Mouse (Mus musculus) heart, embryonic 15.5 days (tissue): Measurements from ENCODE around the gene Naaladl1. TPM values are rescaled to one million over a fixed set of nuclear protein-coding genes. Genes with fewer than 3 reads are reported as not detected.
"Not testable (repeated sequence)": the region's sequence is repeated elsewhere in the genome, so short reads cannot be mapped to it uniquely, and the experiment has no call there.

Experiments
- ATAC-seq: fragments of 200-750 bp; cut with Nextera tagmentation; replicated peaks from 2 replicates; pipeline ENCODE4 v1.8.0; 2017; ENCODE audit warnings: low read depth, moderate TSS enrichment; ENCODE audit not compliant: insufficient number of reproducible peaks, insufficient read depth, low FRiP score
- H3K27ac ChIP-seq: fragments of 300-500 bp; sonication (generic); 2 replicates; pipeline ENCODE4 v1.5.1; 2015; ENCODE audit warnings: mild to moderate bottlenecking, inconsistent platforms
- H3K27me3 ChIP-seq: fragments of 300-500 bp; sonication (generic); 2 replicates; pipeline ENCODE4 v1.6.1; 2015; ENCODE audit warnings: inconsistent platforms
- H3K36me3 ChIP-seq: fragments of 300-500 bp; sonication (generic); 2 replicates; pipeline ENCODE4 v1.6.1; 2015; ENCODE audit warnings: mild to moderate bottlenecking, inconsistent platforms
- H3K4me1 ChIP-seq: fragments of 300-500 bp; sonication (generic); replicated peaks from 2 replicates; pipeline ENCODE4 v1.6.1; 2015; ENCODE audit warnings: inconsistent platforms
- H3K4me2 ChIP-seq: fragments of 300-500 bp; sonication (generic); 2 replicates; pipeline ENCODE4 v1.6.1; 2015; ENCODE audit warnings: inconsistent platforms, mild to moderate bottlenecking, moderate library complexity
- H3K4me3 ChIP-seq: fragments of 300-500 bp; sonication (generic); 2 replicates; pipeline ENCODE4 v1.5.1; 2015; ENCODE audit warnings: mild to moderate bottlenecking, inconsistent platforms
- H3K9ac ChIP-seq: fragments of 300-500 bp; sonication (generic); 2 replicates; pipeline ENCODE4 v1.6.1; 2015; ENCODE audit warnings: mild to moderate bottlenecking, inconsistent platforms
- H3K9me3 ChIP-seq: fragments of 300-500 bp; sonication (generic); replicated peaks from 2 replicates; pipeline ENCODE4 v1.6.1; 2016; ENCODE audit warnings: inconsistent platforms
- WGBS: fragments of 180-500 bp; shearing (Covaris S2); methylation state at CpG from one replicate; pipeline ENCODE4 v1.1.7; 2015; ENCODE audit warnings: mixed read lengths; 5-methylcytosine and 5-hydroxymethylcytosine counted together
- polyA plus RNA-seq: library from polyadenylated mRNA; unstranded; fragments of >200 nt; fragmentation: Nextera tagmentation; extraction: Ambion mirVana; gene quantifications from 2 replicates; pipeline ENCODE4 v1.2.1, GENCODE M21; 2015

Naaladl1 gene
- polyA plus RNA-seq, 1 experiment from 2014 or later, result 0.21 TPM

GRCm38 (mm10) chr19:6117346-6117985 is 11.9 kb downstream of the Naaladl1 start:
- Histone ChIP-seq H3K9ac (peak overlapping the region; percentile 79), H3K27me3 (no peaks in the 10 kb centered on the region), H3K27ac (peak overlapping the region; percentile 99), H3K4me3 (peak overlapping the region; percentile 71), H3K4me1 (peaks cover 24% of the 10 kb centered on the region), H3K9me3 (no peaks in the 10 kb centered on the region), H3K36me3 (peaks cover 23% of the 10 kb centered on the region), H3K4me2 (peak overlapping the region; percentile 93)
- no peak for ATAC-seq
- 4% methylated on average over 32 of the region's 32 CpGs for WGBS

GRCm38 (mm10) chr19:6117986-6118676 is 12.5 kb downstream of the Naaladl1 start, which contains the start of gene Sac3d1:
Sac3d1 (minus strand) TSS chr19:6118650.
- peaks cover 23% of the 10 kb centered on the region for H3K36me3 ChIP-seq
- peak within 1 kb of the TSS; percentile 79 for H3K9ac ChIP-seq
- WGBS, result under 1% methylated on average over 77 of the region's 77 CpGs
- ATAC-seq, result peak; percentile 84
- H3K4me3 ChIP-seq, result peak within 1 kb of the TSS; percentile 71
- no peaks in the 10 kb centered on the region for H3K9me3 ChIP-seq
- H3K4me2 ChIP-seq, result peak within 1 kb of the TSS; percentile 93
- H3K27ac ChIP-seq, result peak within 1 kb of the TSS; percentile 99
- no peaks in the 10 kb centered on the region for H3K27me3 ChIP-seq
- peaks cover 24% of the 10 kb centered on the region for H3K4me1 ChIP-seq

- no peak for ATAC-seq
- peak overlapping the region; percentile 71 for H3K4me3 ChIP-seq
- whole genome bisulfite sequencing, result 2% methylated on average over 8 of the region's 8 CpGs
These were observed 13.1 kb downstream of the Naaladl1 start for GRCm38 (mm10) chr19:6118677-6119185.

GRCm38 (mm10) chr19:6121761-6122160 is 16.2 kb downstream of the Naaladl1 start:
- Histone ChIP-seq H3K9ac (no peak overlapping the region), H3K4me3 (no peak overlapping the region), H3K4me1 (peaks cover 15% of the 10 kb centered on the region), H3K36me3 (0 out of 2 replicates have a peak, but pooled peaks cover 3% of the 10 kb centered on the region), H3K27ac (no peak overlapping the region), H3K4me2 (no peak overlapping the region), H3K27me3 (no peaks in the 10 kb centered on the region), H3K9me3 (no peaks in the 10 kb centered on the region)
- ATAC-seq, result no peak
- WGBS, result 32% methylated on average over 19 of the region's 19 CpGs

More at GRCm38 (mm10) chr19:6118677-6119185, 13.1 kb downstream of the Naaladl1 start:
- H3K9ac ChIP-seq, result peak overlapping the region; percentile 79
- H3K9me3 ChIP-seq, result no peaks in the 10 kb centered on the region
- peaks cover 24% of the 10 kb centered on the region for H3K4me1 ChIP-seq
- peak overlapping the region; percentile 93 for H3K4me2 ChIP-seq
- peaks cover 23% of the 10 kb centered on the region for H3K36me3 ChIP-seq
- H3K27me3 ChIP-seq, result no peaks in the 10 kb centered on the region
- H3K27ac ChIP-seq, result peak overlapping the region; percentile 99

- 80% methylated on average over 8 of the region's 8 CpGs for WGBS
- H3K27ac ChIP-seq, result no peak overlapping the region
- ATAC-seq, result no peak
- no peak overlapping the region for H3K4me3 ChIP-seq
- H3K36me3 ChIP-seq, result 0 out of 2 replicates have a peak, but pooled peaks cover 3% of the 10 kb centered on the region
- H3K4me2 ChIP-seq, result no peak overlapping the region
- no peaks in the 10 kb centered on the region for H3K27me3 ChIP-seq
- no peaks in the 10 kb centered on the region for H3K9me3 ChIP-seq
- peaks cover 6% of the 10 kb centered on the region for H3K4me1 ChIP-seq
- H3K9ac ChIP-seq, result no peak overlapping the region
These were observed 17.7 kb downstream of the Naaladl1 start for GRCm38 (mm10) chr19:6123330-6123729.

- H3K4me2 ChIP-seq, result no peak overlapping the region
- H3K9ac ChIP-seq, result no peak overlapping the region
- H3K27me3 ChIP-seq, result no peaks in the 10 kb centered on the region
- H3K36me3 ChIP-seq, result 0 out of 2 replicates have a peak, but pooled peaks cover 3% of the 10 kb centered on the region
- no peak overlapping the region for H3K4me3 ChIP-seq
- ATAC-seq, result no peak
- no peak overlapping the region for H3K27ac ChIP-seq
- H3K4me1 ChIP-seq, result 0 out of 2 replicates have a peak, but pooled peaks cover 2% of the 10 kb centered on the region
- no peaks in the 10 kb centered on the region for H3K9me3 ChIP-seq
- WGBS, result 67% methylated on average over 2 of the region's 2 CpGs
These were observed 19.3 kb downstream of the Naaladl1 start for GRCm38 (mm10) chr19:6124898-6125297.

- Histone ChIP-seq H3K9ac (no peak overlapping the region), H3K4me2 (no peak overlapping the region), H3K4me1 (0 out of 2 replicates have a peak, but pooled peaks cover 2% of the 10 kb centered on the region), H3K27ac (no peak overlapping the region), H3K4me3 (no peak overlapping the region), H3K36me3 (no peaks in the 10 kb centered on the region), H3K9me3 (no peaks in the 10 kb centered on the region), H3K27me3 (no peaks in the 10 kb centered on the region)
- WGBS, result 22% methylated on average over 4 of the region's 4 CpGs
- ATAC-seq, result no peak
These were observed 20.7 kb downstream of the Naaladl1 start for GRCm38 (mm10) chr19:6126289-6126688.

GRCm38 (mm10) chr19:6126789-6127580 is 21.4 kb downstream of the Naaladl1 start:
- Histone ChIP-seq H3K9me3 (no peaks in the 10 kb centered on the region), H3K4me1 (0 out of 2 replicates have a peak, but pooled peaks cover 2% of the 10 kb centered on the region), H3K36me3 (no peaks in the 10 kb centered on the region), H3K4me2 (peak overlapping the region; percentile 71), H3K27me3 (no peaks in the 10 kb centered on the region), H3K4me3 (peak overlapping the region; percentile 74), H3K27ac (peak overlapping the region; percentile 94), H3K9ac (peak overlapping the region; percentile 80)
- WGBS, result 72% methylated on average over 10 of the region's 10 CpGs
- no peak for ATAC-seq

GRCm38 (mm10) chr19:6127760-6128341 is 22.3 kb downstream of the Naaladl1 start, which contains the start of gene Snx15:
Snx15 (minus strand) TSS chr19:6128304.
- WGBS, result under 1% methylated on average over 32 of the region's 32 CpGs
- H3K27ac ChIP-seq, result peak within 1 kb of the TSS; percentile 94

GRCm38 (mm10) chr19:6130414-6131128 is 25.0 kb downstream of the Naaladl1 start:
- 66% methylated on average over 7 of the region's 7 CpGs for WGBS
- not testable (repeated sequence) for H3K27me3 ChIP-seq, H3K4me3 ChIP-seq, H3K27ac ChIP-seq, ATAC-seq, H3K9me3 ChIP-seq, H3K9ac ChIP-seq, H3K4me2 ChIP-seq, H3K36me3 ChIP-seq, H3K4me1 ChIP-seq

More at GRCm38 (mm10) chr19:6127760-6128341, 22.3 kb downstream of the Naaladl1 start, which contains the start of gene Snx15:
- 0 out of 2 replicates have a peak, but pooled peaks cover 2% of the 10 kb centered on the region for H3K4me1 ChIP-seq
- no peaks in the 10 kb centered on the region for H3K9me3 ChIP-seq
- H3K27me3 ChIP-seq, result no peaks in the 10 kb centered on the region
- peak within 1 kb of the TSS; percentile 74 for H3K4me3 ChIP-seq
- peak; percentile 94 for ATAC-seq
- H3K36me3 ChIP-seq, result no peaks in the 10 kb centered on the region
- H3K4me2 ChIP-seq, result peak within 1 kb of the TSS; percentile 71
- H3K9ac ChIP-seq, result peak within 1 kb of the TSS; percentile 80
